Mouse (Mus musculus) heart, embryonic 15.5 days (tissue): Measurements from ENCODE around the gene BC005561. TPM values are rescaled to one million over a fixed set of nuclear protein-coding genes. Genes with fewer than 3 reads are reported as not detected.
A peak's percentile ranks its signal among the peaks of the same experiment; 100 is the strongest.

Experiments
- ATAC-seq: fragments of 200-750 bp; cut with Nextera tagmentation; replicated peaks from 2 replicates; pipeline ENCODE4 v1.8.0; 2017; ENCODE audit warnings: low read depth, moderate TSS enrichment; ENCODE audit not compliant: insufficient number of reproducible peaks, insufficient read depth, low FRiP score
- H3K27ac ChIP-seq: fragments of 300-500 bp; sonication (generic); 2 replicates; pipeline ENCODE4 v1.5.1; 2015; ENCODE audit warnings: mild to moderate bottlenecking, inconsistent platforms
- H3K27me3 ChIP-seq: fragments of 300-500 bp; sonication (generic); 2 replicates; pipeline ENCODE4 v1.6.1; 2015; ENCODE audit warnings: inconsistent platforms
- H3K36me3 ChIP-seq: fragments of 300-500 bp; sonication (generic); 2 replicates; pipeline ENCODE4 v1.6.1; 2015; ENCODE audit warnings: mild to moderate bottlenecking, inconsistent platforms
- H3K4me1 ChIP-seq: fragments of 300-500 bp; sonication (generic); replicated peaks from 2 replicates; pipeline ENCODE4 v1.6.1; 2015; ENCODE audit warnings: inconsistent platforms
- H3K4me2 ChIP-seq: fragments of 300-500 bp; sonication (generic); 2 replicates; pipeline ENCODE4 v1.6.1; 2015; ENCODE audit warnings: inconsistent platforms, mild to moderate bottlenecking, moderate library complexity
- H3K4me3 ChIP-seq: fragments of 300-500 bp; sonication (generic); 2 replicates; pipeline ENCODE4 v1.5.1; 2015; ENCODE audit warnings: mild to moderate bottlenecking, inconsistent platforms
- H3K9ac ChIP-seq: fragments of 300-500 bp; sonication (generic); 2 replicates; pipeline ENCODE4 v1.6.1; 2015; ENCODE audit warnings: mild to moderate bottlenecking, inconsistent platforms
- H3K9me3 ChIP-seq: fragments of 300-500 bp; sonication (generic); replicated peaks from 2 replicates; pipeline ENCODE4 v1.6.1; 2016; ENCODE audit warnings: inconsistent platforms
- WGBS: fragments of 180-500 bp; shearing (Covaris S2); methylation state at CpG from one replicate; pipeline ENCODE4 v1.1.7; 2015; ENCODE audit warnings: mixed read lengths; 5-methylcytosine and 5-hydroxymethylcytosine counted together
- polyA plus RNA-seq: library from polyadenylated mRNA; unstranded; fragments of >200 nt; fragmentation: Nextera tagmentation; extraction: Ambion mirVana; gene quantifications from 2 replicates; pipeline ENCODE4 v1.2.1, GENCODE M21; 2015

BC005561 gene
- 7.2 TPM in 2 replicates for polyA plus RNA-seq

DNA sequence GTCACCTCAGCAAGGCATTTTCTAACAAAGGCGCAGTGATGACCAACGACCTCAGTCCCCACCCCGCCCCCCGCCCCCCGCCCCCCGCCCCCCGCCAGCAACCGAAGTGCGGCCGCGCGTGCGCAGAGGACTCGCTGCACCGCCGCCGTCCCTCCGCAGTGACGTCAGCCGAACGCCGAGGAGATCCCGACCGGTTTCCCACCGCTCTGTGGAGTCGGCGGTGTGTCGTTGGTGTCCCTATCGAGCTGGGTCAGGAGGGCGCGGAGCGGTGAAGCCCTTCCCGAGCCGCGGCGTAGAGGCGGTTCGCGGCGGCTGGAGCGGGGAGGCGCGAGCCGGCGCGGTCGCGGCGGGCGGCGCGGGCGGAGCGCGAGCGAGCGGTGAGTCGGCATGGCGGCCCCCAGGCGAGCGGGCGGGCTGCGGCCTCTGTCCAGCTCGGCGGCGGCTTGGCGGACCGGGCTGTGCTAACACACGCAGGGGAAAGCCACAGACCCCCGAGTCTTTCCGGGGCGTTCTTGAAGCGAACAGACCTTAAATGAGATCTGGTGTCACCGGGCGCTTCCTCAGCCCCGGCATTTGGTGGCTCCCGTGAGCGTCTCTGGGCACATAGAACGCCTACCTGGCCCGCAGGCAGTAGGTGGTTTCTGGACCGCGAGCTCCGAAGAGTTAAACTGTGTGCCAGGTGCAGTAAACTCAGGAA is at the start of gene BC005561:
Gene BC005561 (plus strand): TSS at position 158 of the 697 bp plus-strand sequence.
- ATAC-seq, result peak; percentile 89
- no peaks in the 10 kb centered on the region for H3K27me3 ChIP-seq
- H3K27ac ChIP-seq, result peak within 1 kb of the TSS; percentile 91
- peak within 1 kb of the TSS; percentile 86 for H3K4me3 ChIP-seq
- H3K36me3 ChIP-seq, result peaks cover 18% of the 10 kb centered on the region
- peaks cover 10% of the 10 kb centered on the region for H3K4me1 ChIP-seq
- H3K9ac ChIP-seq, result peak within 1 kb of the TSS; percentile 86
- H3K9me3 ChIP-seq, result no peaks in the 10 kb centered on the region
- WGBS, result under 1% methylated on average over 74 of the region's 83 CpGs
- peak within 1 kb of the TSS; percentile 73 for H3K4me2 ChIP-seq

DNA sequence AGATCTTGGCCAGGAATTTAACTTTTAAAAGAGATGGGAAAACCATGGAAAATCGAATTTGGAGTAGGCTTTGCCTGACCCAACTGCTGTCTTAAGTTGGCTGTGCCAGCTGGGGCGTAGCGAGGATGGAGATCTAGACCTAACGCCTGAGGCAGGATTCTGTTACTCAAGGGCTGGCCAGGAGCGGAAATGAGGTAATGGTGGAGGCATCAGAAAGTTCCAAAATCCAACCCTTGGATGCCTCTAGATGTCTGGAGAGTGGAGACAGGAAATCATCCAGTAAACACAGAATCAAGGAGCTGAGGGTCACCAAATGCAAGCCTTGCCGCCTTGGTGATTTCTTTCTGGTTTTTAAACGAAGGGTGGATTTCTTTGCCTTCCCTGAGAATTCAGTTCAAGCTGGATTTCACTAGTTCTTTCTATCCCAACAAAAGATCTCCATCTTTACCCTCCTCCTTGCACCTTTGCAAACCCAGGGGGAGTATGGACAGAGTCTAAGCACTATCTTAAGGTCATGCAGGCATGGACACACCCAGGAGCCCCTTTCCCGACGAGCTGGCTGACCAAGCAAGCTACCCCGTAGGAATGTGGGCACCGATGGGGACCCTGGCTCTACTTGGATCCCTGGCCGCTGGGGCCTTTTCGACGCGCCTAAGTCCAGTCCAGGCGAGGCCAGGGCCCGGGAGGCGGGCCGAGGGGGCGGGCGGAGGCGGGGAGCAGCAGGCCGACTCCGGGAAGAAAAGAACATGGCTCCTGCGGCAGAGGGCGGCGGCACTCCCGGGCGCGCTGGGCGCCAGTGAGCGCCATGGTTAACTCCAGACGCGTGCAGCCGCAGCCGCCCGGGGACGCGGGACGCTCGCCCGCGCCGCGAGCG is 49.1 kb upstream of the BC005561 start, which contains the start of gene Pkd2:
Gene Pkd2 (plus strand): TSS at position 619 of the 874 bp plus-strand sequence.
- Histone ChIP-seq H3K4me1 (peaks cover 11% of the 10 kb centered on the region), H3K27ac (peak within 1 kb of the TSS; percentile 94), H3K4me2 (peak within 1 kb of the TSS; percentile 68), H3K4me3 (peak within 1 kb of the TSS; percentile 89), H3K36me3 (no peaks in the 10 kb centered on the region), H3K9ac (peak within 1 kb of the TSS; percentile 94), H3K9me3 (no peaks in the 10 kb centered on the region), H3K27me3 (no peaks in the 10 kb centered on the region)
- peak; percentile 91 for ATAC-seq
- WGBS, result 12% methylated on average over 42 of the region's 46 CpGs

DNA sequence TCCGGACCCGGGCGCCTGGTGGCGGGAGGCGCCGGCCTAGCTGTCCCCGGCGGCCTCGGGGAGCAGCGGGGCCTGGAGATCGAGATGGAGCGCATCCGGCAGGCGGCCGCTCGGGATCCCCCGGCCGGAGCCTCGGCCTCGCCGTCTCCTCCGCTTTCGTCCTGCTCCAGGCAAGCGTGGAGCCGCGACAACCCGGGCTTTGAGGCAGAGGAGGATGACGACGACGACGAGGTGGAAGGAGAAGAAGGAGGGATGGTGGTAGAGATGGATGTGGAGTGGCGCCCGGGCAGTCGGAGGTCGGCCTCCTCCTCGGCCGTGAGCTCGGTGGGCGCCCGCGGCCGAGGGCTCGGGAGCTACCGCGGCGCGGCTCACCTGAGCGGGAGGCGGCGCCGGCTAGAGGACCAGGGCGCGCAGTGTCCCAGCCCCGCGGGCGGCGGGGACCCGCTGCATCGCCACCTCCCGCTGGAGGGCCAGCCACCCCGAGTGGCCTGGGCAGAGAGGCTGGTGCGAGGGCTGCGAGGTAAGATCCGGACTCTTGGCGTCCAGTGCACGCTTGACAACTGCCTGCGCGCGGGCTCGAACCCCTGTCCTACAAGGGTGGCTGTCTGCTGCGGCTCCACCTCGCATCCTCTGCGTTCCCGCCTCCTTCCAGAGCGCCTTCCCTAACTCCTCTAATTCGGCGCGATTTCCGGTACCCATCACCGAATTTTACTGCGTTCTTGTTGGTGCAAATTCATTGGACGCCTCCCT is 48.3 kb upstream of the BC005561 start:
- Histone ChIP-seq H3K4me2 (peak overlapping the region; percentile 68), H3K9me3 (no peaks in the 10 kb centered on the region), H3K4me1 (peaks cover 11% of the 10 kb centered on the region), H3K27ac (peak overlapping the region; percentile 94), H3K27me3 (no peaks in the 10 kb centered on the region), H3K9ac (peak overlapping the region; percentile 94), H3K4me3 (peak overlapping the region; percentile 89), H3K36me3 (no peaks in the 10 kb centered on the region)
- WGBS, result under 1% methylated on average over 79 of the region's 82 CpGs
- peak; percentile 63 for ATAC-seq

GRCm38 (mm10) chr5:104460456-104460838 is 47.7 kb upstream of the BC005561 start:
- Histone ChIP-seq H3K36me3 (0 out of 2 replicates have a peak, but pooled peaks cover 4% of the 10 kb centered on the region), H3K9me3 (no peaks in the 10 kb centered on the region), H3K9ac (peak overlapping the region; percentile 94; the same call in 1 of the 2 replicates), H3K4me2 (peak overlapping the region; percentile 68), H3K27ac (peak overlapping the region; percentile 94), H3K4me3 (peak overlapping the region; percentile 89), H3K27me3 (no peaks in the 10 kb centered on the region), H3K4me1 (peaks cover 11% of the 10 kb centered on the region)
- no peak for ATAC-seq
- WGBS, result 29% methylated on average over 3 of the region's 3 CpGs

- no peaks in the 10 kb centered on the region for H3K27me3 ChIP-seq
- 24% methylated on average over 6 of the region's 7 CpGs for WGBS
- ATAC-seq, result no peak
- peak overlapping the region; percentile 68 for H3K4me2 ChIP-seq
- no peak overlapping the region for H3K27ac ChIP-seq
- H3K4me3 ChIP-seq, result peak overlapping the region; percentile 89
- H3K36me3 ChIP-seq, result 0 out of 2 replicates have a peak, but pooled peaks cover 4% of the 10 kb centered on the region
- no peaks in the 10 kb centered on the region for H3K9me3 ChIP-seq
- H3K4me1 ChIP-seq, result peaks cover 11% of the 10 kb centered on the region
- no peak overlapping the region for H3K9ac ChIP-seq
Observed at GRCm38 (mm10) chr5:104460856-104461255, 47.3 kb upstream of the BC005561 start.

- peaks cover 2% of the 10 kb centered on the region; the same call in 1 of the 2 replicates for H3K4me1 ChIP-seq
- 61% methylated on average over 8 of the region's 8 CpGs for WGBS
- ATAC-seq, result no peak
- H3K4me2 ChIP-seq, result no peak overlapping the region
- no peaks in the 10 kb centered on the region for H3K9me3 ChIP-seq
- H3K36me3 ChIP-seq, result peaks cover 22% of the 10 kb centered on the region
- H3K27me3 ChIP-seq, result no peaks in the 10 kb centered on the region
- no peak overlapping the region for H3K4me3 ChIP-seq
- no peak overlapping the region for H3K27ac ChIP-seq
- no peak overlapping the region for H3K9ac ChIP-seq
Observed at GRCm38 (mm10) chr5:104465279-104465678, 42.9 kb upstream of the BC005561 start.

DNA sequence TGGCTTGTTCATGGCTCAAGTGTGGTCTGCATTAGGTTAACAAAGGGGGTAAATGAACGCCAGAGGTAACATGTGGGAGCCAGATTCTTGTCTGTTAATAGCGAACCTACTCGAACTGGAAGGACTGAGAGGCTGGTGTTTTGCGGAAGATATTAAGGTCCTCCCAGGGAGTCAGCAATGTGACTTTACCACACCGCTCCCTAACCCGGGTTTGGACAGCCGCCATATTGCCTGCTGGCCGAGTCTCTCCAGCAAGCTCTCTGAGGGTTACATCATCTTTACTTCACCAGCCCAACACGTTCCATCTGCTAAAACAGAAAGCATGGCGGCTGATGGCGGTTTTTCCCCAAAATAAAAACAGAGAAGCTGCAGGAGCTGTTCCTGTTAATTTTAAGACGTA is 42.4 kb upstream of the BC005561 start:
- no peaks in the 10 kb centered on the region for H3K27me3 ChIP-seq
- H3K4me3 ChIP-seq, result no peak overlapping the region
- H3K4me1 ChIP-seq, result no peaks in the 10 kb centered on the region
- no peak overlapping the region for H3K9ac ChIP-seq
- ATAC-seq, result no peak
- no peak overlapping the region for H3K4me2 ChIP-seq
- H3K9me3 ChIP-seq, result no peaks in the 10 kb centered on the region
- no peak overlapping the region for H3K27ac ChIP-seq
- WGBS, result 81% methylated on average over 12 of the region's 12 CpGs
- peaks cover 24% of the 10 kb centered on the region for H3K36me3 ChIP-seq

DNA sequence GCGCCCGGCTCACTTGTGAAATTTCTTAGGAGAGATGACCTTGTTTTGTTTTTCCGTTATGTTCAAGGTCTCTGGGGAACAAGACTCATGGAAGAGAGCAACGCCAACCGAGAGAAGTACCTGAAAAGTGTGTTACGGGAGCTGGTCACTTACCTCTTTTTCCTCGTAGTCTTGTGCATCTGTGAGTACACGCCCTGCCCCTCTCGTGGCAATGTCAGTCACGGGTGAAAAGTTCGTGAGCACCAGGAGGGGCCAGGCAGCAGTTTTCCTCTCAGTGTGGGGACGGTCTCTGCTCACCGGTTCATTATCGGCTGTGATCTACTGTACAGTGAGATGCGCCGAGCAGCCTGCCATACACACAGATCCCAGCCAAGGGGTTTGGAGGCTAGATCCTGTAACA is 41.3 kb upstream of the BC005561 start:
- Histone ChIP-seq H3K27me3 (no peaks in the 10 kb centered on the region), H3K4me2 (no peak overlapping the region), H3K4me1 (no peaks in the 10 kb centered on the region), H3K36me3 (peaks cover 28% of the 10 kb centered on the region), H3K9me3 (no peaks in the 10 kb centered on the region), H3K9ac (no peak overlapping the region), H3K27ac (no peak overlapping the region), H3K4me3 (no peak overlapping the region)
- ATAC-seq, result no peak
- 91% methylated on average over 16 of the region's 16 CpGs for WGBS

- Histone ChIP-seq H3K27ac (no peak overlapping the region), H3K4me3 (no peak overlapping the region), H3K9ac (no peak overlapping the region), H3K36me3 (peaks cover 38% of the 10 kb centered on the region), H3K4me1 (no peaks in the 10 kb centered on the region), H3K4me2 (no peak overlapping the region), H3K9me3 (no peaks in the 10 kb centered on the region), H3K27me3 (no peaks in the 10 kb centered on the region)
- 89% methylated on average over 5 of the region's 5 CpGs for WGBS
- ATAC-seq, result no peak
Observed at GRCm38 (mm10) chr5:104468586-104468985, 39.6 kb upstream of the BC005561 start.

DNA sequence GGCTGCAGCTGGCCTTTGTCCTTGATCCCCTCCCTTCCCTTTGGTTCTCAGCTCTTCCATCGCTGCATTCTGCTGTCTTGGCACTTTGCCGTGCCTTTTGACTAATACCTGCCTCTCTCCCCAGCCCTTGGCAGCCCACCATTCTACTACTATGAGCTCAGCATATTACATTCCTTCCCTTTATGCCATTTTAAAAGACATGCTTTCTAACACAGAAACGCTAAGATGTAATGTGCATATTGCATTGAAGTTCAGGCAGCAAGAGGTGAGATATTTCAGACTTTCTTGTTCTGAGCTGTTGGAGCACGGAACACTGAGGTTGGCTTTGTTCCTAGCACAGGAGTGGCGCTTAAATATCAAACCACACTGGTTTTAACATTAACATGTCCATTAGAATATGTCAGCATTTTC is 37.2 kb upstream of the BC005561 start:
- Histone ChIP-seq H3K27ac (no peak overlapping the region), H3K4me3 (no peak overlapping the region), H3K36me3 (peaks cover 34% of the 10 kb centered on the region), H3K9ac (no peak overlapping the region), H3K4me2 (no peak overlapping the region), H3K9me3 (no peaks in the 10 kb centered on the region), H3K27me3 (no peaks in the 10 kb centered on the region), H3K4me1 (no peaks in the 10 kb centered on the region)
- no peak for ATAC-seq
- WGBS, result 80% methylated on average over 5 of the region's 5 CpGs

DNA sequence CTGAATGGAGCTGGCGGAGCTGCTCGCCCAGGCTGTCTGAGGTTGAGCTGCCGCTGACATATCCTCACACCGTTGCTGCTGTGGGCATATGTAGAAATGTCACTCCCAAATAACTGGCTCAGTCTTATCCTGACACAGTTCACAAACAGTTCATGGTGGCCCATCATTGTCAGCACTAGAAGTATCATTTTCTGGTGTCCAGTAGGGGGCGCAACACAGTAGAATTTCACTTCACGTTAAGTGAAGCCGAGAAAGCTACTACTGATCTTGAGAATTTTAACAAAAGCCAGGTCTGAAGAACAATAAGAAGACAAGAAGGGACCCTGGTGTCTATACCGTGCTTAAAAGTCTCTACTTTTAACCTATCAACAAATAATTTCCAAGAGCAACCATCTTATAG is 35.8 kb upstream of the BC005561 start:
- Histone ChIP-seq H3K36me3 (peaks cover 36% of the 10 kb centered on the region), H3K9ac (no peak overlapping the region), H3K4me2 (no peak overlapping the region), H3K4me3 (no peak overlapping the region), H3K4me1 (no peaks in the 10 kb centered on the region), H3K27ac (no peak overlapping the region), H3K27me3 (no peaks in the 10 kb centered on the region), H3K9me3 (no peaks in the 10 kb centered on the region)
- WGBS, result 93% methylated on average over 8 of the region's 8 CpGs
- no peak for ATAC-seq
